Mouse (Mus musculus): ENCODE data around the gene Ubp1. TPM values are rescaled to one million over a fixed set of nuclear protein-coding genes. Genes with fewer than 3 reads are reported as not detected.

The Ubp1 gene
- total and polyA plus RNA-seq, 2 experiments from 2014 or later = 11.1 to 46.9 TPM

GRCm38 (mm10) chr9:113975442-113975841 is 44.7 kb downstream of the Ubp1 start:
- Histone ChIP-seq H3K4me1 (ENCODE audit: control insufficient read depth, insufficient read depth) (no peaks in the 10 kb centered on the region), H3K9me3 (replicated peaks; ENCODE audit: control insufficient read depth, low read length) (no peaks in the 10 kb centered on the region), H3K27me3 (ENCODE audit: control insufficient read depth, insufficient read depth, low read length) (no peaks in the 10 kb centered on the region), H3K4me3 (ENCODE audit: low read depth, low read length) (no peak overlapping the region), H3K36me3 (replicated peaks; ENCODE audit: control insufficient read depth, insufficient read depth, low read length) (peaks cover 77% of the 10 kb centered on the region), H3K4me2 (ENCODE audit: low read depth, low read length) (no peak overlapping the region), H3K27ac (ENCODE audit: low read depth) (no peak overlapping the region), H3K9ac (replicated peaks; ENCODE audit: low read depth, low read length) (no peak overlapping the region)
- 79% methylated on average over 7 of the region's 7 CpGs for WGBS
- ATAC-seq (ENCODE audit: insufficient read depth, low read depth) (no peak), DNase-seq (ENCODE audit: low spot score) (no peak)
- TF ChIP-seq EP300 (IDR thresholded peaks at IDR 0.05; ENCODE audit: low read depth) = no peak
- no peak for TF ChIP-seq CTCF (IDR thresholded peaks at IDR 0.05; ENCODE audit: low read depth)

GRCm38 (mm10) chr9:113976264-113976663 is 45.5 kb downstream of the Ubp1 start:
- H3K36me3 ChIP-seq (replicated peaks; ENCODE audit: control insufficient read depth, insufficient read depth, low read length) = peaks cover 69% of the 10 kb centered on the region
- no peak for ATAC-seq (ENCODE audit: insufficient read depth, low read depth)
- WGBS = 90% methylated on average over 10 of the region's 10 CpGs

GRCm38 (mm10) chr9:113977225-113977840 is 46.6 kb downstream of the Ubp1 start:
- H3K9me3 ChIP-seq (replicated peaks; ENCODE audit: control insufficient read depth, low read length) = no peaks in the 10 kb centered on the region
- H3K27me3 ChIP-seq (ENCODE audit: control insufficient read depth, insufficient read depth, low read length) = no peaks in the 10 kb centered on the region
- no peak overlapping the region for H3K9ac ChIP-seq (replicated peaks; ENCODE audit: low read depth, low read length)
- DNase-seq (ENCODE audit: low spot score) (no peak), ATAC-seq (ENCODE audit: insufficient read depth, low read depth) (no peak)
- H3K27ac ChIP-seq (ENCODE audit: low read depth) = no peak overlapping the region
- peaks cover 65% of the 10 kb centered on the region for H3K36me3 ChIP-seq (replicated peaks; ENCODE audit: control insufficient read depth, insufficient read depth, low read length)
- no peak overlapping the region for H3K4me2 ChIP-seq (ENCODE audit: low read depth, low read length)
- no peak overlapping the region for H3K4me3 ChIP-seq (ENCODE audit: low read depth, low read length)
- TF ChIP-seq EP300 (IDR thresholded peaks at IDR 0.05; ENCODE audit: low read depth) (no peak), CTCF (IDR thresholded peaks at IDR 0.05; ENCODE audit: low read depth) (no peak)
- peaks cover 9% of the 10 kb centered on the region; the same call in 1 of the 2 replicates for H3K4me1 ChIP-seq (ENCODE audit: control insufficient read depth, insufficient read depth)
- WGBS = 74% methylated on average over 11 of the region's 11 CpGs

More at GRCm38 (mm10) chr9:113976264-113976663, 45.5 kb downstream of the Ubp1 start:
- DNase-seq (ENCODE audit: low spot score) = no peak
- Histone ChIP-seq H3K4me1 (ENCODE audit: control insufficient read depth, insufficient read depth) (peaks cover 6% of the 10 kb centered on the region; the same call in 1 of the 2 replicates), H3K9me3 (replicated peaks; ENCODE audit: control insufficient read depth, low read length) (no peaks in the 10 kb centered on the region), H3K9ac (replicated peaks; ENCODE audit: low read depth, low read length) (no peak overlapping the region), H3K27ac (ENCODE audit: low read depth) (no peak overlapping the region), H3K27me3 (ENCODE audit: control insufficient read depth, insufficient read depth, low read length) (no peaks in the 10 kb centered on the region), H3K4me2 (ENCODE audit: low read depth, low read length) (no peak overlapping the region), H3K4me3 (ENCODE audit: low read depth, low read length) (no peak overlapping the region)
- TF ChIP-seq CTCF (IDR thresholded peaks at IDR 0.05; ENCODE audit: low read depth) (no peak), EP300 (IDR thresholded peaks at IDR 0.05; ENCODE audit: low read depth) (no peak)

- Histone ChIP-seq H3K36me3 (replicated peaks; ENCODE audit: control insufficient read depth, insufficient read depth, low read length) (peaks cover 53% of the 10 kb centered on the region), H3K4me1 (ENCODE audit: control insufficient read depth, insufficient read depth) (peaks cover 9% of the 10 kb centered on the region; the same call in 1 of the 2 replicates), H3K27me3 (ENCODE audit: control insufficient read depth, insufficient read depth, low read length) (no peaks in the 10 kb centered on the region), H3K4me2 (ENCODE audit: low read depth, low read length) (no peak overlapping the region), H3K9ac (replicated peaks; ENCODE audit: low read depth, low read length) (no peak overlapping the region), H3K27ac (ENCODE audit: low read depth) (no peak overlapping the region), H3K9me3 (replicated peaks; ENCODE audit: control insufficient read depth, low read length) (no peaks in the 10 kb centered on the region), H3K4me3 (ENCODE audit: low read depth, low read length) (no peak overlapping the region)
- TF ChIP-seq EP300 (IDR thresholded peaks at IDR 0.05; ENCODE audit: low read depth) (no peak), CTCF (IDR thresholded peaks at IDR 0.05; ENCODE audit: low read depth) (no peak)
- no peak for ATAC-seq (ENCODE audit: insufficient read depth, low read depth)
- DNase-seq (ENCODE audit: low spot score) = no peak
- WGBS = 67% methylated on average over 7 of the region's 7 CpGs
These were observed 47.9 kb downstream of the Ubp1 start for GRCm38 (mm10) chr9:113978656-113979055.

- 89% methylated on average over 13 of the region's 13 CpGs for WGBS
- Histone ChIP-seq H3K4me3 (ENCODE audit: low read depth, low read length) (no peak overlapping the region), H3K9me3 (replicated peaks; ENCODE audit: control insufficient read depth, low read length) (no peaks in the 10 kb centered on the region), H3K36me3 (replicated peaks; ENCODE audit: control insufficient read depth, insufficient read depth, low read length) (peaks cover 46% of the 10 kb centered on the region), H3K27me3 (ENCODE audit: control insufficient read depth, insufficient read depth, low read length) (no peaks in the 10 kb centered on the region), H3K9ac (replicated peaks; ENCODE audit: low read depth, low read length) (no peak overlapping the region), H3K27ac (ENCODE audit: low read depth) (no peak overlapping the region), H3K4me1 (ENCODE audit: control insufficient read depth, insufficient read depth) (peaks cover 9% of the 10 kb centered on the region; the same call in 1 of the 2 replicates), H3K4me2 (ENCODE audit: low read depth, low read length) (no peak overlapping the region)
- ATAC-seq (ENCODE audit: insufficient read depth, low read depth) (no peak), DNase-seq (ENCODE audit: low spot score) (no peak)
- TF ChIP-seq EP300 (IDR thresholded peaks at IDR 0.05; ENCODE audit: low read depth) (no peak), CTCF (IDR thresholded peaks at IDR 0.05; ENCODE audit: low read depth) (no peak)
These were observed 48.6 kb downstream of the Ubp1 start for GRCm38 (mm10) chr9:113979356-113979755.
